Mouse (Mus musculus) lung, embryonic 15.5 days (tissue): ENCODE measurements around the gene Spatc1l. TPM values are rescaled to one million over a fixed set of nuclear protein-coding genes. Genes with fewer than 3 reads are reported as not detected.

Source experiments
- ATAC-seq: fragments of 200-750 bp; cut with Nextera tagmentation; 2 replicates; pipeline ENCODE4 v1.8.0; 2017; ENCODE audit warnings: moderate number of reproducible peaks, borderline replicate concordance; ENCODE audit not compliant: low FRiP score, low TSS enrichment; ENCODE audit errors: extremely low read depth
- H3K27ac ChIP-seq: fragments of 300-500 bp; sonication (generic); 2 replicates; pipeline ENCODE4 v1.5.1; 2015; ENCODE audit warnings: moderate library complexity, mild to moderate bottlenecking, inconsistent platforms
- H3K27me3 ChIP-seq: fragments of 300-500 bp; sonication (generic); 2 replicates; pipeline ENCODE4 v1.6.1; 2015; ENCODE audit warnings: inconsistent platforms
- H3K36me3 ChIP-seq: fragments of 300-500 bp; sonication (generic); 2 replicates; pipeline ENCODE4 v1.6.1; 2015; ENCODE audit warnings: inconsistent platforms
- H3K4me1 ChIP-seq: fragments of 300-500 bp; sonication (generic); 2 replicates; pipeline ENCODE4 v1.6.1; 2015; ENCODE audit warnings: inconsistent platforms
- H3K4me2 ChIP-seq: fragments of 300-500 bp; sonication (generic); 2 replicates; pipeline ENCODE4 v1.6.1; 2015; ENCODE audit warnings: inconsistent platforms, mild to moderate bottlenecking, moderate library complexity
- H3K4me3 ChIP-seq: fragments of 300-500 bp; sonication (generic); 2 replicates; pipeline ENCODE4 v1.5.1; 2015; ENCODE audit warnings: mild to moderate bottlenecking, inconsistent platforms
- H3K9ac ChIP-seq: fragments of 300-500 bp; sonication (generic); 2 replicates; pipeline ENCODE4 v1.6.1; 2015; ENCODE audit warnings: inconsistent platforms
- H3K9me3 ChIP-seq: fragments of 300-500 bp; sonication (generic); 2 replicates; pipeline ENCODE4 v1.6.1; 2016; ENCODE audit warnings: inconsistent platforms
- WGBS: fragments of 180-500 bp; shearing (Covaris S2); methylation state at CpG from one replicate; pipeline ENCODE4 v1.1.7; 2015; 5-methylcytosine and 5-hydroxymethylcytosine counted together
- polyA plus RNA-seq: library from polyadenylated mRNA; unstranded; fragments of >200 nt; fragmentation: Nextera tagmentation; extraction: Ambion mirVana; gene quantifications from 2 replicates; pipeline ENCODE4 v1.2.1, GENCODE M21; 2015

Spatc1l gene
- polyA plus RNA-seq, 1 experiment from 2014 or later = not detected

- no peak overlapping the region for H3K4me3 ChIP-seq
- no peaks in the 10 kb centered on the region for H3K27me3 ChIP-seq
- no peak overlapping the region for H3K9ac ChIP-seq
- no peak overlapping the region for H3K4me2 ChIP-seq
- no peak overlapping the region for H3K27ac ChIP-seq
- no peaks in the 10 kb centered on the region for H3K9me3 ChIP-seq
- WGBS = 81% methylated on average over 7 of the region's 7 CpGs
- peaks cover 65% of the 10 kb centered on the region for H3K36me3 ChIP-seq
- no peaks in the 10 kb centered on the region for H3K4me1 ChIP-seq
- ATAC-seq = no peak
Measured at GRCm38 (mm10) chr10:76612473-76612872, 50.4 kb downstream of the Spatc1l start.

Other genes starting within 250 kb of the Spatc1l start
- gene Dip2a, start 217.0 kb upstream of the Spatc1l start, polyA plus RNA-seq = 12.5 TPM in 2 replicates
- 1.6 TPM in 1 of 2 replicates, not detected in the other for gene AC141477.1, start 121.8 kb upstream of the Spatc1l start, polyA plus RNA-seq
- 16.2 and 18.5 TPM in 2 replicates for gene Pcnt, start 119.5 kb upstream of the Spatc1l start, polyA plus RNA-seq
- 1.3 TPM in 2 replicates for gene 2610028H24Rik, start 113.2 kb upstream of the Spatc1l start, polyA plus RNA-seq
- 41.7 and 49.2 TPM in 2 replicates for gene Mcm3ap, start 93.3 kb upstream of the Spatc1l start, polyA plus RNA-seq
- gene Ybey, start 93.2 kb upstream of the Spatc1l start, polyA plus RNA-seq = 6.1 and 6.6 TPM in 2 replicates
- 23.2 and 26.5 TPM in 2 replicates for gene Lss, start 30.7 kb upstream of the Spatc1l start, polyA plus RNA-seq
- gene Ftcd, start 13.4 kb downstream of the Spatc1l start, polyA plus RNA-seq = 0.59 TPM in 1 of 2 replicates, not detected in the other
- 287 and 298 TPM in 2 replicates for gene Col6a2, start 61.4 kb downstream of the Spatc1l start, polyA plus RNA-seq
- gene Col6a1, start 163.9 kb downstream of the Spatc1l start, polyA plus RNA-seq = 284 and 300 TPM in 2 replicates